ENCODE assay signal across 9 mouse cellular contexts in the genomic region with DNA sequence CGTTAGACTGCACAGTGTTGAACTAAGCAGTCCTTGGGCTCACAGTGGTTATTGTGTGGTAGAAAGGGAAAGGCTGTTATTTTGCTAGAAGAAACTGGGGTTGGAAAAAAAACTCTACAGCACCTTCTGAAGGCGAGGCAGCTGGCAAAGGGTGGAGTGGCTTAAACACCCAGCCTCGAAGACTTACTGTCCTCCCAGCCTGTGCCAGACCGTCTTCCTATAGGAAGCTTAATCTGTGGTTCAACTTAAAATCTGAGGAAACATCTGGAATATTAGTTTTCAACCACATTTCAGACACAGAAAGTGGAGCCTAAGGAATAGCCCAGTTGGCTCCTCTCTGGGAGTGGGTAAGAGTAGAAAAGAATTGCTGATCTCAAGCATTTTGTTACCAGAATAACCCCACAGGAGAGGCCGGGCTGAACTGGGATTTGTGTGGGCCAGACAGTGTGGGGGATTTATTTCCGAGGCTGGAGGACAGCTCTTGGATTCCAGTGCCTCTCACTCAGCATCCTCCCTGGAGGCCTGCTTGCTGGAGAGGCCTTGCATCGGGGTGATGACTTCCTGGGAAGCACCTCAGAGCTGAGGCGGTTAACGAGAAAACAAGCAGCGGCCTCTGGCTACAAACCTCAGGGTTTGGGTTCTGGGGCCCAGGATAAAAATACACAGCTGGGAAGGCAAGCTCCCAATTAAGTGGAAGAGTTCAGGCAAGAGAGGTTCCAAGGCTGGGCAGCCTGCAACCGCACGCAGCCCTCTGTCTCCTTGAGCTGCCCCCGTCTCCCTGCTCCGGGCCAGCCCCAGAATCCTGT.
DNase-seq lines count a peak whose midpoint lies in the region.
"Had no signal": no experiment of that assay in that cellular context is flagged by ENCODE, and none has a peak within 500 bp of the region (broad histone marks: within the 10 kb centered on the region; RNA-seq: fewer than 3 reads in every experiment).

No protein-coding gene starts in this region.

- no peaks in the 10 kb centered on the region for H3K9me3 ChIP-seq in embryonic facial prominence, embryonic 10.5 days
- H3K9me3 ChIP-seq: G1E had no signal

- intact Hi-C loops in left cerebral cortex, postnatal 4 days (cut with DNase I): no loop called here

- WGBS in embryonic facial prominence, embryonic 10.5 days: 53% methylated on average over 14 of the region's 14 CpGs

- H3K36me3 ChIP-seq in embryonic facial prominence, embryonic 10.5 days (replicated peaks): no peaks in the 10 kb centered on the region
- H3K36me3 ChIP-seq: G1E had no signal

- peaks cover 47% of the 10 kb centered on the region for H3K27me3 ChIP-seq in embryonic facial prominence, embryonic 10.5 days (replicated peaks; ENCODE audit: low read depth, poor library complexity, severe bottlenecking)

- peak; percentile 45 for DNase-seq in kidney, postnatal 10 days
- no peak for DNase-seq in kidney, postnatal 25 days
- DNase-seq in embryonic facial prominence, embryonic 10.5 days (ENCODE audit: low spot score): no peak
- peak; percentile 82 for DNase-seq in gastrocnemius, postnatal 25 days
- peak; percentile 16 for DNase-seq in kidney, postnatal 14 days
- DNase-seq in adrenal gland, adult 18-20 months (ENCODE audit: low spot score in 2 of 2): no peak
- no peak for DNase-seq in spleen, postnatal 10 days (ENCODE audit: low spot score in 2 of 2)
- no peak for DNase-seq in left cerebral cortex, postnatal 4 days

- H3K27ac ChIP-seq in embryonic facial prominence, embryonic 10.5 days (replicated peaks): peak overlapping the region; percentile 57; the same call in 1 of the 2 replicates

- no peak overlapping the region for H3K4me3 ChIP-seq in embryonic facial prominence, embryonic 10.5 days

- H3K4me1 ChIP-seq in embryonic facial prominence, embryonic 10.5 days: peaks cover 45% of the 10 kb centered on the region

Comparison
In these comparisons a context has a peak if more than half of its experiments do, and no peak if none do; other contexts are left out.
1. DNase-seq: peak in kidney, postnatal 10 days (single experiment), gastrocnemius, postnatal 25 days (single experiment) and kidney, postnatal 14 days (single experiment); none in kidney, postnatal 25 days (0 of 2), embryonic facial prominence, embryonic 10.5 days (single experiment), adrenal gland, adult 18-20 months (0 of 2), spleen, postnatal 10 days (0 of 2) and left cerebral cortex, postnatal 4 days (single experiment).